Mouse (Mus musculus): ENCODE measurements around the gene Ybey. TPM values are rescaled to one million over a fixed set of nuclear protein-coding genes. Genes with fewer than 3 reads are reported as not detected.

Ybey gene
- 2.3 TPM for polyA plus RNA-seq (2014; fragmentation: Illumina TruSeq; extraction: RNeasy Lipid Tissue Mini Kit (QIAGEN cat#74804); ENCODE audit: low read depth, low replicate concordance)

GRCm38 (mm10) chr10:76468203-76469162 lies at the start of gene Ybey, which contains the start of gene Mcm3ap:
TSS of gene Ybey (minus strand) at chr10:76469114.
TSS of gene Mcm3ap (plus strand) at chr10:76468927.

GRCm38 (mm10) chr10:76448851-76449250 lies 20.1 kb downstream of the Ybey start, which contains the start of gene 2610028H24Rik:
TSS of gene 2610028H24Rik (plus strand) at chr10:76449081.

GRCm38 (mm10) chr10:76442178-76443088 lies 26.5 kb downstream of the Ybey start, which contains the start of gene Pcnt:
TSS of gene Pcnt (minus strand) at chr10:76442786.

GRCm38 (mm10) chr10:76440281-76440680 lies 28.6 kb downstream of the Ybey start, which contains the start of gene AC141477.1:
TSS of gene AC141477.1 (minus strand) at chr10:76440444.

Other genes with a start within 250 kb of the Ybey start
- 1.5 TPM for gene Prmt2, start 231.2 kb downstream of the Ybey start, polyA plus RNA-seq (2014; fragmentation: Illumina TruSeq; extraction: RNeasy Lipid Tissue Mini Kit (QIAGEN cat#74804); ENCODE audit: low read depth, low replicate concordance)
- not detected for gene S100b, start 215.3 kb downstream of the Ybey start, polyA plus RNA-seq (2014; fragmentation: Illumina TruSeq; extraction: RNeasy Lipid Tissue Mini Kit (QIAGEN cat#74804); ENCODE audit: low read depth, low replicate concordance)
- gene Dip2a, start 123.8 kb downstream of the Ybey start, polyA plus RNA-seq (2014; fragmentation: Illumina TruSeq; extraction: RNeasy Lipid Tissue Mini Kit (QIAGEN cat#74804); ENCODE audit: low read depth, low replicate concordance): 8.6 TPM
- not detected for gene AC141477.1, start 28.7 kb downstream of the Ybey start, polyA plus RNA-seq (2014; fragmentation: Illumina TruSeq; extraction: RNeasy Lipid Tissue Mini Kit (QIAGEN cat#74804); ENCODE audit: low read depth, low replicate concordance)
- gene Pcnt, start 26.3 kb downstream of the Ybey start, polyA plus RNA-seq (2014; fragmentation: Illumina TruSeq; extraction: RNeasy Lipid Tissue Mini Kit (QIAGEN cat#74804); ENCODE audit: low read depth, low replicate concordance): 7.2 TPM
- not detected for gene 2610028H24Rik, start 20.0 kb downstream of the Ybey start, polyA plus RNA-seq (2014; fragmentation: Illumina TruSeq; extraction: RNeasy Lipid Tissue Mini Kit (QIAGEN cat#74804); ENCODE audit: low read depth, low replicate concordance)
- gene Mcm3ap, start 187 bp downstream of the Ybey start, polyA plus RNA-seq (2014; fragmentation: Illumina TruSeq; extraction: RNeasy Lipid Tissue Mini Kit (QIAGEN cat#74804); ENCODE audit: low read depth, low replicate concordance): 8.9 TPM
- 3.5 TPM for gene Lss, start 62.5 kb upstream of the Ybey start, polyA plus RNA-seq (2014; fragmentation: Illumina TruSeq; extraction: RNeasy Lipid Tissue Mini Kit (QIAGEN cat#74804); ENCODE audit: low read depth, low replicate concordance)
- gene Spatc1l, start 93.2 kb upstream of the Ybey start, polyA plus RNA-seq (2014; fragmentation: Illumina TruSeq; extraction: RNeasy Lipid Tissue Mini Kit (QIAGEN cat#74804); ENCODE audit: low read depth, low replicate concordance): not detected
- 0.57 TPM for gene Ftcd, start 106.5 kb upstream of the Ybey start, polyA plus RNA-seq (2014; fragmentation: Illumina TruSeq; extraction: RNeasy Lipid Tissue Mini Kit (QIAGEN cat#74804); ENCODE audit: low read depth, low replicate concordance)
- gene Col6a2, start 154.5 kb upstream of the Ybey start, polyA plus RNA-seq (2014; fragmentation: Illumina TruSeq; extraction: RNeasy Lipid Tissue Mini Kit (QIAGEN cat#74804); ENCODE audit: low read depth, low replicate concordance): 0.69 TPM